Mouse (Mus musculus): ENCODE data around the gene Armc5.

Gene Armc5

DNA sequence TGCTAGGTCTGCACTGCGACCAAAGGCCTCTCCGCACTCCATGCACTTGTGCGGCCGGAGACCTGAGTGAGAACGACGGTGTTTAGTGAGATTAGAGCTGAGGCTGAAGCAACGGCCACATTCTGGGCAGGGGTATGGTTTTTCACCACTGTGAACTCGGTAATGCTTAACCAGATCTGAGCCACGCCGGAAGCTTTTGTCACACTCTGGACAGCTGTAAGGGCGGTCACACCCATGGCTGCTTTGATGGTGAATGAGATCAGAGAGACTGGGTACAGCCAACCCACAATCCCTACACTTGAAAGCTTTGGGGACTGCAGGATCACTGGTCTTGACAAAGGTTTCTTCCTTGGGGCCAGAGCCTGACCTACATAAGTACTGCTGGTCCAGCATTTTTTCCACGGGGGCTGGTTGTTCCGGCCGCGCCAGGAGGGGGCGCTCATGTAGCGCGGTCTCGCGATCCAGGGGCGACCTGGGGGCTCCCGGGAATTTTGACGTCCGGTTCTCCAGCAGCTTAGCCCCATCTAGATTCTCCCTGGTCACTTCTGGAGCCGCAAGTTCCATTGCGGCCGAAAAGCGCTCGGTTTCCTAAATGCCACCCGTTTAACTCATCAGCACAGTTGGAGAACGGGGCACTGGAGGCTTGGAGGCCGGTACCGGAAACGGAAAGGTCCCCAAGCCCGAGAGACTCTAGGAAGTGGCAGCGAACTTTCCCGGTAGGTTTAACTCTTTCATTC, at the start of gene Armc5:
TSS of gene Armc5 (plus strand) at position 487 of the 737 bp plus-strand sequence.
- peak; percentile 82 for DNase-seq

DNA sequence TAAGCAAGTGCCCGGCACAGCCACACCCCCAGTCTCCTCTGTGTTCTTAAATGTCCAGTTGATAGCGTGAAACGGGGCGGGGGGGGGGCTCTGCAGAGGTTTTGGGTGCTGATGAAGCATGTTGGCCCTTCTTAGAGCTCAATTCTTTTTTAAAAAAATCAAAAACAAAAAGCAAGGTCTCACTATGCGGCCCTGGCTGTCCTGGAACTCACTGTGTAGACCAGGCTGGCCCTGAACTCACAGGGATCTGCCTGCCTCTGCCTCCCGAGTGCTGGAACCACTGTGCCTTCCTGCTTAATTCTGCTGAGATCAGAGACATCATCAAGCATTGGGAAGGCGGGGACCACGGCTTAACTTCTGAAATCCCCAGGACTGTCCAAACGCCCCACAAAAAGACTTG, 35.5 kb upstream of the Armc5 start:
- no peak for DNase-seq

DNA sequence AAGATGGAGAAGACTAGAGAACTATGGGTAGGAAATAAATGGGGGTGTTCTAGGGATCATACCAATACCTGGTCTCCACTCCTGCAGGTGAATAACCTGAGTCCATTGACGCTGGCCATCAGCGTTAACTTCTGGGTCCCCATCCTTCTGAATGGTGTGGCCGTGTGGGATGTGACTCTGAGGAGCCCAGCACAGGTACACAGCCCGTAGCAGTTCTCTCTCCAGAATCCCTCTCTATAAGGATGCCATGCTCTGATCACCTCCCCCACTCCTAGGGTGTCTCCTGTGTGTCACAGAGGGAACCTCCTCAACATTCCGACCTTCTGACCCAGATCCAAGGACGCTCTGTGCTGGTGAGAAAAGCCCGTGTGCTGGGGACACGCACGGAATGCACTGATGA, 34.1 kb upstream of the Armc5 start:
- DNase-seq: no peak

DNA sequence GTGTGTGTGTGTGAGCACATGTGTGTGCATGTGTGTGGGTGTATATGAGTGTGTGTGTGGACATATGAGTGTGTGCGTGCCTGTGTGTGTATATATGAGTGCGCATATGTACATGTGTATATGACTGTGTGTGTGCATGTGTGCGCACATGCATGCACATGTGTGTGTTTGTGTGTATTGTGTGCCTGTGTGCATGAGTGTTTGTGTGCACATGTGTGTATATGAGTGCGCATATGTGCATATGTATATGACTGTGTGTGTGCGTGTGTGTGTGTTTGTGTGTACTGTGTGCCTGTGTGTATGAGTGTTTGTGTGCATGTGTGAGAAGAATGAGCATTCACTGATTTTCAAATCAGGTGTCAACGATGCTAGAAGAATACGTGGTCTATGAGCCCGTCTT, 33.0 kb upstream of the Armc5 start:
- no peak for DNase-seq

DNA sequence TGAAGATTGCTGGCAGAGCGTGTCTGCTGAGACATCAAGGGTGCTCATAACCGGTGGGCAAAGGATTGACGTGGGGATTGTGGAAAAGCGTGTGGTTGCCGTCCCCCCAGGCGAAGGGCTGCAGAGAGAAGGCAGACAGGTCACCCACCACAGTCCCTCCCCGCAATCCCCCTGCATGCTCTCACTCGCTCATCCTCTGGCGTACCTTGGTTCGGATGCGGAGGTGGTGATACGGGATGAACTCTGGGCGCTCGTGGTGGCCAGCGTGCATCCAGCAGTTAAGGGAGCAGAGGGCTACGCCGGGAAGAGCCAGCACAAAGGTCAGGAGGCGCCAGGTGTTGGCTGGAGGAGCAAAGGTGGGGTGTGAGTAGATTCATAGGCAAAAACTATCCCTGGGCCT, 31.4 kb upstream of the Armc5 start:
- no peak for DNase-seq

DNA sequence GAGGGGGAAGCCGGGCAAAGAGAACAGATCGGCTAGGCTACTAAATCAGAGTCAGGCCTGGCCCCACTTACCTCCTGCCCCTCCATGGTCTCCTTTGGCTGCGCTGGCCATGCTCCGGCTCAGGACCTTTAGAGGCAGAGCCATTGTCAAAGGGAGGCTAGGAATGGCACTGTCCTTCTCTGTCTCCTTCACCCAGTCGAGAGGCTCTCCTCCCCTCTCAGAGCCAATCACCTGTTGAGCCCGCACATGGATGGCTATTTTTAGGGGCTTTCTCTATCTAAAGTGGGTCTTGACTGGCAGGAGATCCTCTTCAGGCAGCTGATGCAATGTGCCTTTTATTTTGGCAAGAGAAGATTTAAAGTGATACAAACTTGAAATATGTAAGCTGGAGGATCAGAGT, 31.0 kb upstream of the Armc5 start, which contains the start of gene Cox6a2:
TSS of gene Cox6a2 (minus strand) at position 236 of the 400 bp plus-strand sequence.
- DNase-seq: no peak

DNA sequence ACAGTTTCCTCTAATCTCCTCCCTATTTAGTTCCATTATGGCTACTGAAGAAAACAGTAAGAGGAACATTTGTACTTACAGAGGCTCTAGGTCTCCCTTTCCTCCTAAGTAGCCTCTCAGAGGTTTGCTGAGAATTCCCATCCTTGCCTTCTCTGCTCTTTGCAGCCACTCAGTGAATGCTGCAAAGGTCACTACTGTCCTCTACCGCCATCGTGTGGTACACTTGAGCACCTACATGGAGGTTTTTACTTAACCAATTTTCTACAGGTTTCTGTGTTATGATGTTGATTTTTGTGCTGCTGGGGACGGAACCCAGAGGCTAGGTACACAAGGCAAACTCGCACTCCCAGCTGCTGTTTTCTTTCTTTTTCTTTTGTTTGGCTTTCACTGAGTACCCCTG, 29.0 kb upstream of the Armc5 start:
- peak; percentile 38 for DNase-seq

DNA sequence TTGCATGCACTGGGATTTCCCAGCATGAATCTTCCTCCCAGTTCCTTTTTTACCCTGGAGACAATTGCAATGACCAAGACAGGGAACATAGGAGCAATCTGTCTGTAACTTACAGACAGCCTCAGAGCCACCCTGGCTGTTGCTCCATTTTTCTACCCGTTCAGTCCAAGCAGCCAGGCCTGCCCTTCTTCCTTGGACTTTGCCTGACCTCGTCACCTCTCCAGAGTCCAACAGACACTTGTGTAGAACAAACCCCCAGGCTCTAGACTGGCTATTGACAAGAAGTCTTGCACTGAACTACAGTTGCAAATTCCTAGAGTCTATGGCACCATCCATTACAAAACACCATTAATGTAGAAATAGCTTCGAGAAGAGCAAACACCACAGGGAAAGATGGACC, 27.3 kb upstream of the Armc5 start:
- DNase-seq: no peak

DNA sequence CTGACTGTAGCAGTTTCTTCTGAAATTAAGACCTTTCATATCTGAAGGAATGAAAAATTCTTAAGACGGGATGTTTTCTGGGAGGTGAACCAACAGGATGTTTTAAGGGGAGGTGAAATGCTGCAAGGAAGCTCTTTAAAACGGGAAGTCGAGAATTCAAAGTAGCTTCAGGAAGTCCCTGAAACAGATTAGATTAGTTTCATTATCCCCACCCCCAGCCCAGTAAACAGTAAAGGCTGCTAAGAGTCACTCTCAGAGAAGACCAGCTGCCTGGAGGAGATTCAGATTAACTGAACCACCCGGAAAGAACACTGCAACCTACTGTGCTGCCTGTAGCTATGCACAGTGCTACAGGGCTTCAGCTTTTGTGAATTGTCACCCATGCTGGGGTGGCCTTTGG, 17.2 kb upstream of the Armc5 start:
- no peak for DNase-seq

DNA sequence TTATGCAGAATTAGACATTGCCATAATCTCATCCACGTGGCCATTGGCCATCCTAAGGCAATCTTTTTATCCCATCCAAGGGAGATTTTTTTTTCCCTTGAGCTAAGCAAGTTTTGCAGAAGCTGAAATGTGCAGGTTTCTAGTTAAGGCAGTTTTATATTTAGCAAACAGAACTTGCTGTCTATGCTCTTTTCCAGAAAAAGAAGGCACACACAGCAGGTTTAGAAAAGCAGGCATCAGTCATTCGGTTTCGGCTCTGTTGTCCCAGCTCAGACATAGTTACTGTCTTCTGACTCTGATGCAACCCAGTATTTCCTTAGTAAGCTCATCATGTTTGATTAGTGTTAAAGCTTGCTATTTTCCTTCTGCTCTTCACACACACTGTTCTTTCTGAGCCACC, 16.2 kb upstream of the Armc5 start:
- no peak for DNase-seq

DNA sequence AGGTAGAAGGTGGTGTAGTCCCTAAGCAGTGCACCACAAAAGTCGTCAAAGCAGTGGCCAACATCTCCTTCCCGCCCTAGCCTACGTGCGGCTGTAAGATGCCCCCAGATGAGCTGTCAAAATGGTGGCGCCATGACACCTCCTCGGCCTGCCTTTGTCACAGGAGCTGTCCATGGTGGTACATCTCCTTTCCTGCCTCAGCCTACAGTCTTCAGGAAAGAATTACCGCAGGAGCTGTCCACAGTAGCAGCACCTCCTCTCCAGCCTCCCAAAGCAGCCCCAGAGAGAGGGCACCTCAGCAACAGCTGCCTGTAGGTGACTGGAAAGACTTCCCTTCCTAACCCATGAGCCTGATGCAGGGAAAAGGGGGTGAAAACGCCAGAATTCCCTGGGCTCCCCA, 5.4 kb upstream of the Armc5 start:
- DNase-seq: no peak

DNA sequence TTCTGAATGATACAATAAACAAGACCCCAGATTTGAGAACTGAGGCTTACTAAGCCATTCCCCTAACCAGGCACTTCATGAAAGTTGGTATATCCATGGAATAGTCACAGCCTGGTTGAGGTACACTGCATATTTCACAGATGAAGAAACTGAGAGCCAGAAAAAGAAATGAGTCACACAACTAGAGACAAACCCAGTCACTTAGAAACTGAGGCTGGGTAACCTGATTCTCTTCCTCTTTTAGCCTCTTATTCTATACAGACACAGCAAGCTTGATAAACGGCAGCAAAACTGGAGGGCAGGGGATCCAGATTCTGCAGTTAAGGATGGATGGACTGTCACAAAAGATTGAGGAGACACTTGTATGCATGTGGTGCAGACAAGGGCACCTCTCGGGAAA, 2.3 kb upstream of the Armc5 start:
- DNase-seq: no peak

DNA sequence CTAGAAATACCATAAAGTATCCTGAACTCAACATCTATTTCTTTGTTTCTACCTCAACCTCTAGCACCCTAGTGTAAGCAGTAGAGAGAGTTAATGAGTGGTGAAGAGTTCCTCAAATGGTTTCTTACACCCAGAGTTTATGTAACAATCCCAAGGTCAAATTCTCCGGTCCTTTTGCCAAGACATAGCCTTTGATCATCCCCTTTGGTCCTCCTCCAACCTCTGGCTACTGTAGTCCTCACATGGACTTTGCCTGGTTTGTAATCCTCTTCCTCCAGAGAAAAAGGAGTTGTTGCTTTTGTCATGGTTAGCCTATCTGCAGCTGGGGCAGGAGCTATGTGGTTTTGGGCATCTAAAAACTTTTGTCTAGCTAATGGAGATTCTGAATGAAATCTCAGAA, 1.7 kb upstream of the Armc5 start:
- no peak for DNase-seq

DNA sequence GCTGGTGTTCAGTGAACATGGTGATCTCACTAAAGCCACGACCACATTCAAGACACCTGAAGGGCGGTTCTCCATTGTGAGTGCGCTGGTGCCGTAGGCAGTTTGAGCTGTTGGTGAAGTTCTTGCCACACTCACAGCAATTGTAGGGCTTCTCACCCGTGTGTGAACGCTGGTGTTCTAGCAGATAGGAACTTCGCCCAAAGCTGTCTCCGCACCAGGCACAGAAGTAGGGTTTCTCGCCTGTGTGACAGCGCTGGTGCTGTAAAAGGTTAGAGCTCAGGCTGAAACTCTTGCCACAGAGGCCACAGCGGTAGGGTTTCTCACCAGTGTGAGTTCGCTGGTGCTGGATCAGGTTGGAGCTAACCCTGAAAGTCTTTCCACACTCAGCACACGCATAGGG, 716 bp upstream of the Armc5 start:
- no peak for DNase-seq

DNA sequence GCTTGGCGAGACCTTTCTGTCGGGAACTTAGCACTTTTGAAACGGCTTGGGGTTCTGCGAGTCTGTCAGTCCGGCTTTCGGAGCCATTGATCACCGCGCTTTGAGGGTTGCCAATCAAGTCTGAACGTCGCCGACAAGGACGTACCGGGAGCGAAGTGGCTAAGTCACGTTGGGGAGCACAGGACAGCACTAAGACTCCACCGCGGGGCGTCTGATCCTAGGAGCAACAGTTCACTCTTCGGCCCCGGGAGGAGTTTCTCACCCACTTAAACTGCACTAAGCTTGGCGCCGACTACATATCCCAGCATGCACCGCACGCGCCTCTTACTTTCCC, 418 bp downstream of the Armc5 start:
- no peak for DNase-seq

DNA sequence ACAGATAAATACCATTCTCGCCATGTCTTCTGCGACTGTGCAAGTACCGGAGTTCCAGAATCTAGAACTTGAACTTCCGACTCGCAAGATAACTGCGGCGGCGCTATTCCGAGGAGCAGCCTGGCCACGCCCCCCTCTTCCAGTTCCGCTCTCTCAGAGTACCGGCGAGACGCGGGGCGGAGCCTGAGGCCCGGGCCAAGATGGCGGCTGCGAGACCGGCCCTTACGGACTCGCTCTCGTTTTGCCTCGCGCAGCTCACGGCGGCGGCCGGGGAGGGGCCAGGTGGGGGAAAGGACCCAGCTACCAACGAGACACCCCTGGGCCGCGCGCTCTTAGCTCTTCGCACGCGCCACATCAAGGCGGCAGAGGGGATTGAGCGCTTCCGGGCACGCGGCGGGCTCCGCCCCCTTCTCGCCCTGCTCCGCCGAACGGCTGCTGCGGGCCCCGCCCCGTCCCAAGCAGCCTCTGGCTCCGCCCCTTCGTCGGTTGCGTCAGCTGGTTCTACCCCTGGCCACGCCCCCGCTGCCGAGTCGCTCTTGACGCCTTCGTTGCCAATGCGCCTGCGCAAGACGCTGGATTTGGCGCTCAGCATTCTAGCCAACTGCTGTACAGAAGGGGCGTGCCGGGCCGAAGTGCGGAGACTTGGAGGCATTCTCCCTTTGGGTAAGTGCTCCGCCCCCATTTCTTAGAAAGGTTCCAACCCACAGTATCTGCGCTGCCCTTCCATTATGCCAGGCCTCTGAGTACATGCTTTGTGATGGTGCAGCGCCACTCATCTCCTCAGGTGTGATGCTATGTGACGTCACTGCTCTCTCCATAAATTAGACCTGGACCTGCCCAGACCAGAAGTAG, 1.0 kb downstream of the Armc5 start, which contains the start of gene 9130023H24Rik:
TSS of gene 9130023H24Rik (minus strand) at position 105 of the 852 bp plus-strand sequence.
- peak; percentile 100 for DNase-seq

DNA sequence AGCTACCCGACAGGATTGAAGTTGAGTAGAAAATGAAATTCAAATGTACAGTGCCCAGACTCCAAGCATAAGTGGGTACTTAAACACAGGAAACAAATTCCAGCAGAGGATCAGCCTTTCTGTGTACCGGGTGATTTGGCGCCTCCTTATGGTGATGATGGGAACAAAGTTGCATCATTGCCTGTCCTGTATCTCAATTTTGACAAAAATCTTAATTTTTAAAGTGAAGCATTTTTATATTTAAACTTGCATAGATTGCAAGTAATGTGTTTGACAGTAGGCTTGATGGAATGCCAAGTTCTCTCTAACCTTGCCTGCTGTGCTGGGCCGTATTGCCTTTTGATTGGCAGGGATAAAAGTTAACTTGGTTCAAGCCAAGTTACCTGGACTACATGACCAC, 1.8 kb downstream of the Armc5 start:
- no peak for DNase-seq

DNA sequence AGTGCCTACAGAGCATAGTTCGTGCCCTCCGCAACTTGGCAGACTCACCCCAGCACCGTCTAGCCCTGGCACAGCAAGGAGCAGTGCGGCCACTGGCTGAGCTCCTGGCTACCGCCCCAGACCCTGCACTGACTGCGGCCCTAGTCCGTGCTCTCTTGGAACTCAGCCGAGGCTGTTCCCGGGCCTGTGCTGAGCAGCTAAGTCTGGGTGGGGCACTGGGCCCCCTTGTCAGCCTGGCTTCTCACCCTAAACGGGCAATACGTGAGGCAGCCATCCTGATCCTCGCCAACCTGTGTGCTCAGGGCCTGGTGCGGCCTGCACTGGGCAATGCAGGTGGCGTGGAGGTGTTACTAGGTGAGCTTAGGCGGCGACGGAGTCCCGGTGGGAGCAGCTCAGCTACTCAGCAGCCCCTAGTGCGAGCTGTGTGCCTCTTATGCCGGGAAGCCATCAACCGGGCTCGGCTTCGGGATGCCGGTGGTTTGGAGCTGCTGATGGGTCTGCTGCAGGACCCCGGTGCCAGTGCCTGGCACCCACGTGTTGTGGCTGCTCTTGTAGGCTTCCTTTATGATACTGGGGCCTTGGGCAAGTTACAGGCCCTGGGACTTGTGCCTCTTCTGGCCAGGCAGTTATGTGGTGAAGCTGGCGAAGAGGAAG, 3.1 kb downstream of the Armc5 start:
- no peak for DNase-seq

DNA sequence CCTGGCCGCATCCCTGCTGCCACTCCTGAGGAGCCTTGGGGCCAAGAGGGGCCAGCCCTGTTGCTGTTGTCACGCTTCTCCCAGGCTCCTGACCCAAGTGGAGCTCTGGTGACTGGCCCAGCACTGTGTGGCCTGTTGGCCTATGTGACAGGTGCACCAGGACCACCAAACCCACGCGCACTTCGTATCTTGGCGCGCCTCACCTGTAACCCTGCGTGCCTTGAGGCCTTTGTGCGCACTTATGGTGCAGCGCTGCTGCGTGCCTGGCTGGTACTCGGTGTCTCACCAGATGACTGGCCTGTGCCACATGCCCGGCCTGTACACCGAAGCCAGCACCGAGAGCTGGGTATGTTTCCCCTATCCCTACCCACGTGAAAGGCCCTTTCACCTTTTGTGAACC, 5.2 kb downstream of the Armc5 start:
- DNase-seq: no peak

DNA sequence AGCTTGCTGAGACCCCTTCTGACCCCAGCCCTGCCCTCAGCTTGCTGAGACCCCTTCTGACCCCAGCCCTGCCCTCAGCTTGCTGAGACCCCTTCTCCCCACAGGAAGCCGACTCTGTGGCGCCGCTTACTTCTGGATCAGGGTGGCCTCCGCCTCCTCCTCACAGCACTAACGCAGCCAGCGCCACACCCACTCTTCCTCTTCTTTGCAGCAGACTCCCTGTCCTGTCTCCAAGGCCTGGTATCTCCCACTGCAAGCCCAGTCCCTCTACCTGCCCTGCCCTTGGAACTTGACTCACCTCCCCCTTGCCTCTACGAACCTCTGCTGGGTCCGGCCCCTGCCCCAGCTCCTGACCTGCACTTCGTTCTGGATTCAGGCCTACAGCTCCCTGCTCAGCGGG, 6.8 kb downstream of the Armc5 start:
- DNase-seq: no peak

DNA sequence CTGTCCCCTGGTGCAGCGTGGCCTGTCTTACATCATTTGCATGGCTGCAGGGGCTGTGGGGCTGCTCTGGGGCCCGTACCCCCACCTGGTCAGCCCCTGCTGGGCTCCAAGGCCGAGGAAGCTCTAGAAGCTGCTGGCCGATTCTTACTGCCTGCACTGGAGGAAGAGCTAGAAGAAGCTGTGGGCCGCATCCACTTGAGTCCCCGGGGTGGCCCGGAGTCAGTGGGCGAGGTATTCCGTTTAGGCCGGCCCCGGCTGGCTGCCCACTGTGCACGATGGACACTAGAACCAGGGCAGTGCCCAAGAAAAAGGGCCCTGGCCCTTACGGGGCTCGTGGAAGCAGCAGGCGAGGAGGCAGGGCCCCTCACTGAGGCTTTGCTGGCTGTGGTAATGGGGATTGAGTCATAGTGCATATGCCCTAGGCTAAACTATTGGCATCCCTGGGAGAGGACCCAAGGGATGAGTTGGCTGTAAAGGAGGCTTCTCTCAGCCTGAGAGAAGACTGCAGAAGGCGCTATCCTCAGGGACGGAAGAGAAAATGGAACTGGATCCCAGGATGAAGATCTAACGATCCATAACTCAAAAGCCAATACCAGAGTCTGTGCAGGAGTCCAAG, 7.4 kb downstream of the Armc5 start:
- no peak for DNase-seq

DNA sequence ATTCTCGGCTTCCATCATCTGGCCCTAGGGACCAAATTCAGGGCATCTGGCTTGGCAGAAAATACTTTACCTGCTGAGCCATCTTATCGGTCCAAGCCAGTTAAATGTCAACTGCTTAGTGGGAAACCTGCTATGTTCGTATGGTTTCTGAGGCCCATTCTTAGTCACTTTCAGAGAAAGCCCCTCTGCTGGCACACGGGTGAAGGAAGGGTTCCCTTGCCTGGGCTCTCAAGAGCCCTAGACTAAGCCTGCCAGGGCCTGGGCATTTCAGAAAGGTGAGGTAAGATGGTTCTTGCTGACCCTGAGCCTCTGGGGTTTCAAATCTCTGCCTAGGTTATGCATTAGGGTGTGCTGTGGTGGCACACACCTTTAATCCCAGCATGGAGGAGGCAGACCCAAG, 8.4 kb downstream of the Armc5 start:
- DNase-seq: no peak
